Comparison of ENCODE assay signal across 11 mouse cellular contexts in genomic region chr14:25534918-25535582, GRCm38 (mm10).
DNase-seq lines count a peak whose midpoint lies in the region; ATAC-seq and TF ChIP-seq lines count a peak whose summit lies in the region.
"Had no signal": no experiment of that assay in that cellular context is flagged by ENCODE, and none has a peak within 500 bp of the region (broad histone marks: within the 10 kb centered on the region; RNA-seq: fewer than 3 reads in every experiment).

No protein-coding gene starts in this region.

- TF ChIP-seq EP300 in heart, adult 2 months (IDR thresholded peaks at IDR 0.05; ENCODE audit: insufficient read depth, low read depth, low read length): no peak

- H3K9ac ChIP-seq in heart, adult 2 months (ENCODE audit: low read depth, low read length): peak overlapping the region; percentile 34
- no peak overlapping the region for H3K9ac ChIP-seq in hindbrain, embryonic 13.5 days

- TF ChIP-seq POLR2A in heart, adult 2 months (IDR thresholded peaks at IDR 0.05; ENCODE audit: insufficient read depth, low read depth, low read length): no peak

- H3K9me3 ChIP-seq in megakaryocyte, embryonic 14.5 days: no peaks in the 10 kb centered on the region
- no peaks in the 10 kb centered on the region for H3K9me3 ChIP-seq in hindbrain, embryonic 13.5 days
- H3K9me3 ChIP-seq: embryonic facial prominence, embryonic 13.5 days had no signal

- ATAC-seq in megakaryocyte, adult 5-6 weeks (ENCODE audit: poor library complexity, severe bottlenecking): no peak
- ATAC-seq in hindbrain, embryonic 13.5 days (ENCODE audit: low FRiP score): no peak
- peak; percentile 37; the same call in 1 of the 2 replicates for ATAC-seq in megakaryocyte progenitor cell, adult 5-6 weeks (replicated peaks; ENCODE audit: poor library complexity)

- H3K4me3 ChIP-seq in heart, adult 2 months: no peak overlapping the region
- H3K4me3 ChIP-seq in megakaryocyte, embryonic 14.5 days (replicated peaks): peak overlapping the region; percentile 79
- H3K4me3 ChIP-seq in hindbrain, embryonic 13.5 days: no peak overlapping the region
- H3K4me3 ChIP-seq: embryonic facial prominence, embryonic 13.5 days had no signal

- WGBS in heart, adult 2 months: 36% methylated on average over 11 of the region's 11 CpGs
- 85% methylated on average over 11 of the region's 11 CpGs for WGBS in hindbrain, embryonic 13.5 days

- peaks cover 30% of the 10 kb centered on the region for H3K4me1 ChIP-seq in heart, adult 2 months (ENCODE audit: control insufficient read depth, insufficient read depth, low read length)
- H3K4me1 ChIP-seq in megakaryocyte, embryonic 14.5 days: peaks cover 90% of the 10 kb centered on the region
- H3K4me1 ChIP-seq in hindbrain, embryonic 13.5 days (replicated peaks): peaks cover 65% of the 10 kb centered on the region

- peaks cover 4% of the 10 kb centered on the region for H3K79me2 ChIP-seq in heart, adult 2 months (replicated peaks; ENCODE audit: control insufficient read depth, insufficient read depth, low read length)

- H3K4me2 ChIP-seq in hindbrain, embryonic 13.5 days: no peak overlapping the region
- H3K4me2 ChIP-seq: embryonic facial prominence, embryonic 13.5 days had no signal

- DNase-seq in heart, adult 2 months: peak in 1 of 2 experiments; percentile 56
- no peak for DNase-seq in heart, postnatal 10 days
- DNase-seq in urinary bladder, postnatal 36 days (ENCODE audit: low spot score in 2 of 2): no peak
- no peak for DNase-seq in kidney, postnatal 10 days
- DNase-seq: gastrocnemius, postnatal 10 days; kidney, postnatal 25 days had no signal

- peaks cover 3% of the 10 kb centered on the region for H3K36me3 ChIP-seq in heart, adult 2 months (ENCODE audit: control insufficient read depth, insufficient read depth, low read length)
- peaks cover 81% of the 10 kb centered on the region for H3K36me3 ChIP-seq in megakaryocyte, embryonic 14.5 days (replicated peaks; ENCODE audit: low read length)
- peaks cover 39% of the 10 kb centered on the region for H3K36me3 ChIP-seq in hindbrain, embryonic 13.5 days

- intact Hi-C loops in heart, adult 2 months (cut with DNase I): no loop called here
- intact Hi-C loops in heart, postnatal 10 days (cut with DNase I): no loop called here

- TF ChIP-seq CTCF in heart, adult 2 months (IDR thresholded peaks at IDR 0.05): peak; percentile 21; the same call in 1 of the 2 replicates

- H3K27ac ChIP-seq in heart, adult 2 months: peak overlapping the region; percentile 62
- peak overlapping the region; percentile 55; the same call in 1 of the 2 replicates for H3K27ac ChIP-seq in hindbrain, embryonic 13.5 days

- no peaks in the 10 kb centered on the region for H3K27me3 ChIP-seq in heart, adult 2 months (ENCODE audit: control insufficient read depth, insufficient read depth, low read length)
- H3K27me3 ChIP-seq in megakaryocyte, embryonic 14.5 days (replicated peaks): peaks cover 5% of the 10 kb centered on the region
- no peaks in the 10 kb centered on the region for H3K27me3 ChIP-seq in hindbrain, embryonic 13.5 days
- H3K27me3 ChIP-seq: embryonic facial prominence, embryonic 13.5 days had no signal
